Mouse (Mus musculus) lung, postnatal 0 days (tissue): ENCODE results near the gene Itprip. TPM values are rescaled to one million over a fixed set of nuclear protein-coding genes. Genes with fewer than 3 reads are reported as not detected.
A peak's percentile ranks its signal among the peaks of the same experiment; 100 is the strongest.

Experiments
- ATAC-seq: fragments of 200-750 bp; cut with Nextera tagmentation; 2 replicates; pipeline ENCODE4 v1.8.0; 2017; ENCODE audit warnings: moderate library complexity
- DNase-seq: peaks from one replicate; pipeline ENCODE4 v3.0.0-alpha.2; 2016; ENCODE audit warnings: low spot score
- H3K27ac ChIP-seq: fragments of 300-500 bp; sonication (generic); 2 replicates; pipeline ENCODE4 v1.5.1; 2014; ENCODE audit warnings: antibody characterized with exemption, mild to moderate bottlenecking, low read length, mixed read lengths
- H3K27me3 ChIP-seq: fragments of 300-500 bp; sonication (generic); replicated peaks from 2 replicates; pipeline ENCODE4 v1.6.1; 2014; ENCODE audit warnings: low read length, mixed read lengths; ENCODE audit not compliant: insufficient read depth
- H3K36me3 ChIP-seq: fragments of 300-500 bp; sonication (generic); 2 replicates; pipeline ENCODE4 v1.6.1; 2014; ENCODE audit warnings: low read length, mixed read lengths; ENCODE audit not compliant: insufficient read depth
- H3K4me1 ChIP-seq: fragments of 300-500 bp; sonication (generic); 2 replicates; pipeline ENCODE4 v1.6.1; 2014; ENCODE audit warnings: antibody characterized with exemption, low read depth, low read length, mixed read lengths; ENCODE audit not compliant: insufficient read depth
- H3K4me2 ChIP-seq: fragments of 300-500 bp; sonication (generic); replicated peaks from 2 replicates; pipeline ENCODE4 v1.6.1; 2014; ENCODE audit warnings: low read depth, mild to moderate bottlenecking, low read length, moderate library complexity, mixed read lengths
- H3K4me3 ChIP-seq: fragments of 300-500 bp; sonication (generic); 2 replicates; pipeline ENCODE4 v1.5.1; 2014; ENCODE audit warnings: low read depth, low read length
- H3K9ac ChIP-seq: fragments of 300-500 bp; sonication (generic); replicated peaks from 2 replicates; pipeline ENCODE4 v1.6.1; 2014; ENCODE audit warnings: low read depth, mild to moderate bottlenecking
- H3K9me3 ChIP-seq: fragments of 300-500 bp; sonication (generic); 2 replicates; pipeline ENCODE4 v1.6.1; 2016; ENCODE audit warnings: low read length, mixed read lengths
- CTCF ChIP-seq: IDR thresholded peaks from 2 replicates; pipeline ENCODE4 v1.5.1; 2016; ENCODE audit warnings: antibody characterized with exemption, mild to moderate bottlenecking
- EP300 ChIP-seq: IDR thresholded peaks from 2 replicates; pipeline ENCODE4 v1.6.1; 2016; ENCODE audit warnings: antibody characterized with exemption, mild to moderate bottlenecking, control low read depth
- WGBS: fragments of 180-500 bp; shearing (Covaris S2); extraction: QIAGEN DNeasy Blood & Tissue Kit; methylation state at CpG from one replicate; pipeline ENCODE4 v1.1.7; 2014; 5-methylcytosine and 5-hydroxymethylcytosine counted together
- polyA plus RNA-seq: library from polyadenylated mRNA; unstranded; fragments of >200 nt; fragmentation: Nextera tagmentation; extraction: Ambion mirVana; gene quantifications from 2 replicates; pipeline ENCODE4 v1.2.1, GENCODE M21; 2015

The Itprip gene
- polyA plus RNA-seq, 1 experiment from 2014 or later: 15.6 TPM

GRCm38 (mm10) chr19:47902316-47903201, 16.5 kb downstream of the Itprip start:
- Histone ChIP-seq H3K9me3 (no peaks in the 10 kb centered on the region), H3K36me3 (peaks cover 4% of the 10 kb centered on the region; the same call in 1 of the 2 replicates), H3K27ac (peak overlapping the region; percentile 63; the same call in 1 of the 2 replicates), H3K4me2 (no peak overlapping the region), H3K27me3 (no peaks in the 10 kb centered on the region), H3K4me3 (no peak overlapping the region), H3K9ac (no peak overlapping the region), H3K4me1 (peaks cover 15% of the 10 kb centered on the region; the same call in 1 of the 2 replicates)
- TF ChIP-seq EP300 (peak; percentile 49; the same call in 1 of the 2 replicates), CTCF (no peak)
- DNase-seq (peak; percentile 63), ATAC-seq (peak; percentile 54)
- WGBS: 45% methylated on average over 13 of the region's 13 CpGs

- ATAC-seq: no peak
- TF ChIP-seq EP300: no peak
Observed at GRCm38 (mm10) chr19:47900558-47900957, 18.5 kb downstream of the Itprip start.

GRCm38 (mm10) chr19:47900012-47900411, 19.1 kb downstream of the Itprip start:
- Histone ChIP-seq H3K27me3 (no peaks in the 10 kb centered on the region), H3K4me1 (peaks cover 15% of the 10 kb centered on the region; the same call in 1 of the 2 replicates), H3K9ac (no peak overlapping the region), H3K9me3 (no peaks in the 10 kb centered on the region), H3K27ac (no peak overlapping the region), H3K36me3 (peaks cover 26% of the 10 kb centered on the region), H3K4me3 (no peak overlapping the region), H3K4me2 (no peak overlapping the region)
- no peak for ATAC-seq
- 51% methylated on average over 6 of the region's 6 CpGs for WGBS
- TF ChIP-seq CTCF: peak; percentile 69
- TF ChIP-seq EP300: no peak
- no peak for DNase-seq

More at GRCm38 (mm10) chr19:47900558-47900957, 18.5 kb downstream of the Itprip start:
- H3K27ac ChIP-seq: no peak overlapping the region
- no peak for DNase-seq
- H3K4me1 ChIP-seq: peaks cover 15% of the 10 kb centered on the region; the same call in 1 of the 2 replicates
- peaks cover 21% of the 10 kb centered on the region for H3K36me3 ChIP-seq
- H3K9ac ChIP-seq: no peak overlapping the region
- H3K4me3 ChIP-seq: no peak overlapping the region
- no peaks in the 10 kb centered on the region for H3K9me3 ChIP-seq
- no peak overlapping the region for H3K4me2 ChIP-seq
- H3K27me3 ChIP-seq: no peaks in the 10 kb centered on the region
- WGBS: 69% methylated on average over 10 of the region's 10 CpGs

GRCm38 (mm10) chr19:47898472-47899079, 20.5 kb downstream of the Itprip start:
- no peaks in the 10 kb centered on the region for H3K27me3 ChIP-seq
- WGBS: 87% methylated on average over 8 of the region's 8 CpGs

GRCm38 (mm10) chr19:47893092-47893491, 26.0 kb downstream of the Itprip start:
- Histone ChIP-seq H3K9me3 (no peaks in the 10 kb centered on the region), H3K27ac (no peak overlapping the region), H3K27me3 (no peaks in the 10 kb centered on the region), H3K4me1 (no peaks in the 10 kb centered on the region; the same call in 1 of the 2 replicates), H3K4me3 (no peak overlapping the region), H3K4me2 (no peak overlapping the region), H3K9ac (no peak overlapping the region), H3K36me3 (peaks cover 39% of the 10 kb centered on the region)
- DNase-seq: no peak
- TF ChIP-seq CTCF (no peak), EP300 (no peak)
- WGBS: 89% methylated on average over 6 of the region's 6 CpGs
- ATAC-seq: no peak

More at GRCm38 (mm10) chr19:47898472-47899079, 20.5 kb downstream of the Itprip start:
- DNase-seq: no peak
- TF ChIP-seq CTCF: no peak
- no peak for TF ChIP-seq EP300
- no peak overlapping the region for H3K4me3 ChIP-seq
- H3K9ac ChIP-seq: no peak overlapping the region
- no peak for ATAC-seq
- H3K4me1 ChIP-seq: peaks cover 15% of the 10 kb centered on the region; the same call in 1 of the 2 replicates
- no peaks in the 10 kb centered on the region for H3K9me3 ChIP-seq
- H3K36me3 ChIP-seq: peaks cover 34% of the 10 kb centered on the region
- no peak overlapping the region for H3K4me2 ChIP-seq
- H3K27ac ChIP-seq: no peak overlapping the region
